Mouse (Mus musculus) gonadal fat pad, adult 2 months (tissue): Measurements from ENCODE around the gene S100b. TPM values are rescaled to one million over a fixed set of nuclear protein-coding genes. Genes with fewer than 3 reads are reported as not detected.
A peak's percentile ranks its signal among the peaks of the same experiment; 100 is the strongest.

Experiments
- DNase-seq: peaks from one replicate; pipeline ENCODE4 v3.0.0-alpha.2; 2012; ENCODE audit warnings: low read depth
- polyA plus RNA-seq: library from polyadenylated mRNA; depleted of rRNA; stranded (reverse); fragments of >200 nt; gene quantifications from 2 replicates; pipeline ENCODE4 v1.2.3, GENCODE M21; 2012; rRNA removed

Gene S100b
- 6.1 and 6.8 TPM in 2 replicates for polyA plus RNA-seq

- no peak for DNase-seq
Measured at GRCm38 (mm10) chr10:76253536-76253935, at the start of gene S100b. Gene S100b, plus strand, starts transcription at chr10:76253853.

- DNase-seq = no peak
Measured at GRCm38 (mm10) chr10:76207262-76207796, 46.3 kb upstream of the S100b start.

GRCm38 (mm10) chr10:76209241-76209640 is 44.4 kb upstream of the S100b start:
- no peak for DNase-seq

GRCm38 (mm10) chr10:76210806-76211205 is 42.8 kb upstream of the S100b start:
- no peak for DNase-seq

GRCm38 (mm10) chr10:76212121-76212520 is 41.5 kb upstream of the S100b start:
- no peak for DNase-seq

- DNase-seq = no peak
Measured at GRCm38 (mm10) chr10:76214161-76214560, 39.5 kb upstream of the S100b start.

GRCm38 (mm10) chr10:76217056-76217455 is 36.6 kb upstream of the S100b start:
- no peak for DNase-seq

- no peak for DNase-seq
Measured at GRCm38 (mm10) chr10:76218240-76218639, 35.4 kb upstream of the S100b start.

- no peak for DNase-seq
Measured at GRCm38 (mm10) chr10:76225944-76226343, 27.7 kb upstream of the S100b start.

- no peak for DNase-seq
Measured at GRCm38 (mm10) chr10:76229627-76230026, 24.0 kb upstream of the S100b start.

- DNase-seq = peak; percentile 63
Measured at GRCm38 (mm10) chr10:76237341-76238225, 16.1 kb upstream of the S100b start, which contains the start of gene Prmt2. Gene Prmt2, minus strand, starts transcription at chr10:76237865.

- DNase-seq = no peak
Measured at GRCm38 (mm10) chr10:76239401-76239800, 14.3 kb upstream of the S100b start.

GRCm38 (mm10) chr10:76245106-76245505 is 8.5 kb upstream of the S100b start:
- DNase-seq = no peak

- DNase-seq = no peak
Measured at GRCm38 (mm10) chr10:76246601-76247000, 7.1 kb upstream of the S100b start.

- no peak for DNase-seq
Measured at GRCm38 (mm10) chr10:76247960-76248646, 5.5 kb upstream of the S100b start.

GRCm38 (mm10) chr10:76248647-76248968 is 5.0 kb upstream of the S100b start:
- DNase-seq = no peak

- DNase-seq = no peak
Measured at GRCm38 (mm10) chr10:76250870-76251269, 2.8 kb upstream of the S100b start.

- no peak for DNase-seq
Measured at GRCm38 (mm10) chr10:76253079-76253478, 574 bp upstream of the S100b start.

GRCm38 (mm10) chr10:76255617-76256016 is 2.0 kb downstream of the S100b start:
- DNase-seq = no peak

GRCm38 (mm10) chr10:76257231-76257630 is 3.6 kb downstream of the S100b start:
- no peak for DNase-seq

- DNase-seq = no peak
Measured at GRCm38 (mm10) chr10:76257719-76258390, 4.2 kb downstream of the S100b start.

GRCm38 (mm10) chr10:76259566-76260232 is 6.0 kb downstream of the S100b start:
- DNase-seq = no peak
